Mouse (Mus musculus): ENCODE data around the gene Eif4ebp2.

DNA sequence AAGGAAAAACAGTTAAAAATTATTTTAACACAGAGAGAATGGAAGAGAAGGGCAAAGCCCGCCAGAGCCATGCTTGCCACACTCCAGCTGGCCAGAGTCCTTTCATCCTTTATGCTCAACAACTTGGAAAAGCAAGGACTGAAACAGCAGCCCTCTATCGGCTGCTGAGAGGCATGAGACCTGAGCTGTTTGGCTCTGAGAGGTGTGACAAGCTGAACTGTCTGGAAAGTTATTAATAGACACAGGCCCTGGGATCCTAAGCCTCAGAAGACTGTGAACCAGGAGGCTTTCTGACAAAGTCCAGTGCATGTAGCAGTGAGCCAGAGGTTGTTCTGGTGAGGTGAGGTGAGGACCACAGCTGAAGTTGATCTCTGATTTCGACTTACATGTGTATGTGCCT, 21.2 kb upstream of the Eif4ebp2 start:
- TF ChIP-seq EP300 (IDR thresholded peaks at IDR 0.05; ENCODE audit: low read depth) (no peak), CTCF (IDR thresholded peaks at IDR 0.05; ENCODE audit: low read depth) (no peak)
